Mouse (Mus musculus) spleen, adult 2 months (tissue): ENCODE measurements around the gene Fyn.

Source experiments
- CTCF ChIP-seq: fragments of 200-500 bp; IDR thresholded peaks from 2 replicates; pipeline ENCODE4 v1.5.1; 2011; ENCODE audit warnings: mild to moderate bottlenecking, inconsistent platforms; ENCODE audit not compliant: insufficient read depth, insufficient read length, insufficient replicate concordance; ENCODE audit errors: extremely low read depth
- POLR2A ChIP-seq: fragments of 200-500 bp; IDR thresholded peaks from 2 replicates; pipeline ENCODE4 v1.6.1; 2011; ENCODE audit warnings: low read depth, low read length, inconsistent platforms

DNA sequence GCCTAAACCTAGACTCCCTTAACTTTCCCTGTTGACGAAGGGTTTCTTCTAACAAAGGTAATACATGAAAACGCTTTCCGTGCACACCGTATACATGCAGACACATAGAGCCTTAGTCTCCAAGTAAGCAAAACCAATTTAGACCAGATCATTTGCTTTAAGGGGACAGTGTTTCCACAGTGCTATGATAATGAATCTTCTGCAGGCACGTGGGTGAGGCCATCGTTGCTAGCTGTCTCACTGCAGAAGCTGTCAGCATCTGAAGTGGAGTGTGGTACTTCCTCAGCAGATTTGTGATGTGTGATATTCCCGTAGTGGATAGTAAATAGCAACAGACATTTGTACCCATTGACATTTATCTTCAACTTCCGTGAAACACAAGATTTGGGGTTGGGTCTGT, 16.6 kb downstream of the Fyn start:
- TF ChIP-seq CTCF (no peak), POLR2A (no peak)
